Mouse (Mus musculus) stomach, postnatal 0 days (tissue): ENCODE measurements at regions not wholly inside any gene's neighbourhood (a gene's known extent, or its start where the extent isn't known, plus 50 kb on each side); places are given as distances from the start of the nearest gene placed in this dataset.

Experiments
- CTCF ChIP-seq: IDR thresholded peaks from 2 replicates; pipeline ENCODE4 v1.5.1; 2016; ENCODE audit warnings: antibody characterized with exemption, low read depth, mild to moderate bottlenecking, moderate library complexity
- EP300 ChIP-seq: optimal IDR thresholded peaks from 2 replicates; pipeline ENCODE3; 2016; ENCODE audit warnings: antibody characterized with exemption

- TF ChIP-seq EP300 (no peak), CTCF (no peak)
Measured at GRCm38 (mm10) chr2:143305747-143306570, 227.7 kb downstream of the Otor start.
